Mouse (Mus musculus) B cell, adult 62 days (primary cell): ENCODE results near the gene Olfr1364. TPM values are rescaled to one million over a fixed set of nuclear protein-coding genes. Genes with fewer than 3 reads are reported as not detected.

Experiments
- total RNA-seq: library from RNA; stranded (reverse); gene quantifications from 4 replicates; pipeline ENCODE4 v1.2.4, GENCODE M21; 2023

Gene Olfr1364
- total RNA-seq: not detected in 4 replicates

DNA sequence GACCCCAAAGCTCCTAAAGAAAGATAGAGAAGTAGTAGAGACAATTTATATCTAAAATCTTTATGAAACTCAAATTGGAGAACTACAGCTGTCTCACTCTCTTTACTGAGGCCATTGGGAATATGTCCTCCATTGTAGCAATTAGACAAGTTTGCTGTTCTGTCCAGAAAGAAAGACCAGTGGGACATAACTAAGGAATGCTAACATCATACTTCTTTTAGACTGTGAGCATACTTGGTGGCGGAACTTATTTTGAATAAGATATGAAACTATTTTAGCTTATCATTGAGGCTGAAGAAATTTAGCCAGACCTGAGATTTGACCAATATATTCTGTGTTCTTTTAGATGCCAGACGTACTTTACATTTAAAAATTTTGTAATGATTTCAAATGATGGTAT, at the start of gene Olfr1364:
TSS of gene Olfr1364 (minus strand) at position 101 of the 400 bp plus-strand sequence.

DNA sequence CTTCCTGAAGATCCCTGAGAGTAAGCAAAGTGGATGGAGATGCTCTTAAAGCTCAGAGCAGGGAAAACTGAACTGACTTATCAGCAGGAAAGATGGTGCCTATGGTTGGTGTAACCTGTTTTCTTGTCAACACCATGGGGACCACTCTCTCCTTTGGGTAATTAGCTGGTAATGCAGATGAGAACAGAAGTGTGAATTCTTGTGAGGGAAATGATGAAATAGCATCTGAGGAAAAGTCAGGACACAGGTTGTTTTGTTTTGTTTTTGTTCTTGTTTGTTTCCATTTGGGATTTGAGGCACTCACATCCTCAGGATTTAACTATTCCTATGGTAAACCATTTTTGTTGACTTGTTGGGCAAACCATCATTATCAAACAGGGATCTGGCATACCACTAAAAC, 32.4 kb upstream of the Olfr1364 start, which contains the start of gene Olfr1362:
TSS of gene Olfr1362 (minus strand) at position 101 of the 400 bp plus-strand sequence.

DNA sequence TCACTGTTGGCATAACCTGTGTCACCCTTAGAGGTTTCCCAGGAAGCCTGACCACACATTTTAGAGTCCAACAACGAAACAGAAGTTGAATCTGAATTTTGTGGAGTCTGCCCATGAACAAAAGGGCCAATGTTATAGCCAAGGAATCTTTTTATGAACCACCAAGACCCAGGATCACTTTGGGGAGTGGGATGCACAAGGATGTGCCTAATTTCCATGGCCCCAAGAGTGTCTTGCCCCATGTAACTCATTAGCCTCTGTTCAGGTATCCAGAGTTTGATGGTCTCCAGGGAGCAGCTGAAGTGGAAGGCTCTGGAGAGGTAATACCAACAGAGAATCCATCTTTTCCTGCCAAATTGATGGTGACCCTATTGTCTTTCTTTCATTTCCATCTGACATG, 21.8 kb downstream of the Olfr1364 start, which contains the start of gene Olfr1535:
TSS of gene Olfr1535 (minus strand) at position 101 of the 400 bp plus-strand sequence.

DNA sequence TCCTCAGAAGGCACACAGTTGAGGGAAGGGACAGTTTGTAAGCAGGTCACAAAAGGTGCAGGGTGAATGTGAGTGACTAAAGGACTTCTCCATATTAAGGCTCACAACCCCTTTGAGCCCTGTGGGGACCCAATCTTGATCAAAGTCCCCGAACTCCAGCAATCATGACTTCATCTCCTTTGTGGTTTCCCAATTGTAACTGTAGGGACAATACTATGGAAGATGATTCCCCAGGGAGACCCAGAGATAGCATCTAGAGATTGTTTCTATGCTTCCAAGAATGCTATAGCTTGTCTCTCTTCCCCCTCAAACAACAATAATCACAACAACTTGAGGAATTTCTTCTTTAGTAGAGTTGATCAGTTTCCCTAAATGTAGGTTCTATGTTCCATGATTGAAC, 38.9 kb downstream of the Olfr1364 start, which contains the start of gene Olfr1366:
TSS of gene Olfr1366 (minus strand) at position 101 of the 400 bp plus-strand sequence.

DNA sequence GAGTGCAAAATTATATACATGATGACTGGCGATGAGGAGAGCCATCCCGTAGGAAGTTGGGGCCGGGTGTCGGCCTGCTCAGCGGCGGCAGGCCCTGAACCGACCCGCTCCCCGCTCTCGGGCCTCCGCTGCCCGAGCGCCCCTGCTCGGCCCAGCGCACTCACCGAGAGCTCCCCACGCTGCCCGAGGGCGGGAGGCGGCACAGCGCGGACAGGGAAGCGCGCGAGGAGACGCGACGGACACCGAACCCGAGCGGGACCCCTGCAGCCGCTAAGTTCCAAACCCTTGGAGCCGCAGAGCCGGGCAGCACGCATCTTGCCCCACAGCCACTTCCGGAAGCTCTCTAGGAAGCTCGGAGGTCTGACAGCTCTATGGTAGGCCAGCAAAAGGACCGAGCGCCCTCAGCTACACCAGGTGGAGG, 50.8 kb downstream of the Olfr1364 start, which contains the start of gene Zkscan8:
TSS of gene Zkscan8 (minus strand) at position 340 of the 421 bp plus-strand sequence.

Other genes starting within 250 kb of the Olfr1364 start
- not detected in 4 replicates for gene Olfr1367, start 234.8 kb downstream of the Olfr1364 start, total RNA-seq
- 0.75 to 1.9 TPM (median 1.4 TPM) in 4 replicates for gene Zscan12, start 218.9 kb downstream of the Olfr1364 start, total RNA-seq
- 49.3 to 57.9 TPM (median 53.2 TPM) in 4 replicates for gene Zkscan3, start 179.0 kb downstream of the Olfr1364 start, total RNA-seq
- 0.36 to 0.76 TPM (median 0.46 TPM) in 3 of 4 replicates, not detected in the other for gene Pgbd1, start 140.7 kb downstream of the Olfr1364 start, total RNA-seq
- gene Zscan26, start 128.0 kb downstream of the Olfr1364 start, total RNA-seq: 36.6 to 38.1 TPM (median 37.6 TPM) in 4 replicates
- not detected in 4 replicates for gene Nkapl, start 113.2 kb downstream of the Olfr1364 start, total RNA-seq
- gene Zkscan4, start 102.9 kb downstream of the Olfr1364 start, total RNA-seq: not detected in 4 replicates
- gene Gm10065, start 102.3 kb downstream of the Olfr1364 start, total RNA-seq: not detected in 4 replicates
- gene AK157302, start 86.5 kb downstream of the Olfr1364 start, total RNA-seq: 6.7 to 8.4 TPM (median 7.2 TPM) in 4 replicates
- gene Gm11273, start 80.3 kb downstream of the Olfr1364 start, total RNA-seq: 10.4 to 24.0 TPM (median 18.4 TPM) in 4 replicates
- 7.7 to 11.4 TPM (median 10.3 TPM) in 4 replicates for gene Zkscan8, start 50.6 kb downstream of the Olfr1364 start, total RNA-seq
- not detected in 4 replicates for gene Olfr1366, start 39.0 kb downstream of the Olfr1364 start, total RNA-seq
- not detected in 4 replicates for gene Olfr1535, start 21.9 kb downstream of the Olfr1364 start, total RNA-seq
- not detected in 4 replicates for gene Olfr1362, start 32.3 kb upstream of the Olfr1364 start, total RNA-seq
- gene Olfr11, start 60.8 kb upstream of the Olfr1364 start, total RNA-seq: not detected in 4 replicates
- gene Olfr1361, start 81.6 kb upstream of the Olfr1364 start, total RNA-seq: not detected in 4 replicates
- gene Olfr1360, start 95.6 kb upstream of the Olfr1364 start, total RNA-seq: not detected in 4 replicates
- gene Olfr1359, start 116.4 kb upstream of the Olfr1364 start, total RNA-seq: not detected in 4 replicates
- gene Hist1h2bl, start 134.4 kb upstream of the Olfr1364 start, total RNA-seq: 60.5 to 95.6 TPM (median 91.5 TPM) in 4 replicates
- gene Hist1h2ai, start 134.7 kb upstream of the Olfr1364 start, total RNA-seq: 86.2 to 128 TPM (median 105 TPM) in 4 replicates
- 124 to 146 TPM (median 132 TPM) in 4 replicates for gene Hist1h3h, start 135.9 kb upstream of the Olfr1364 start, total RNA-seq
- gene Hist1h2bm, start 140.3 kb upstream of the Olfr1364 start, total RNA-seq: 7.8 to 14.0 TPM (median 11.2 TPM) in 4 replicates
- 13.5 to 16.8 TPM (median 15.9 TPM) in 4 replicates for gene Hist1h4j, start 153.3 kb upstream of the Olfr1364 start, total RNA-seq
- 235 to 385 TPM (median 353 TPM) in 4 replicates for gene Hist1h4k, start 168.7 kb upstream of the Olfr1364 start, total RNA-seq
- 33.5 to 52.3 TPM (median 43.6 TPM) in 4 replicates for gene Hist1h2ak, start 172.1 kb upstream of the Olfr1364 start, total RNA-seq
- 76.0 to 118 TPM (median 87.0 TPM) in 4 replicates for gene Hist1h2bn, start 172.4 kb upstream of the Olfr1364 start, total RNA-seq
- 55.1 to 70.5 TPM (median 62.8 TPM) in 4 replicates for gene Hist1h1b, start 198.9 kb upstream of the Olfr1364 start, total RNA-seq
- 183 to 227 TPM (median 189 TPM) in 4 replicates for gene Hist1h3i, start 201.6 kb upstream of the Olfr1364 start, total RNA-seq
- 30.2 to 44.7 TPM (median 33.5 TPM) in 4 replicates for gene Hist1h2an, start 205.5 kb upstream of the Olfr1364 start, total RNA-seq
- gene Hist1h2bp, start 205.7 kb upstream of the Olfr1364 start, total RNA-seq: 32.1 to 51.1 TPM (median 41.4 TPM) in 4 replicates
- gene Hist1h2bq, start 228.4 kb upstream of the Olfr1364 start, total RNA-seq: 160 to 195 TPM (median 178 TPM) in 4 replicates
- gene Hist1h2ao, start 228.7 kb upstream of the Olfr1364 start, total RNA-seq: 204 to 263 TPM (median 252 TPM) in 4 replicates
- 296 to 419 TPM (median 357 TPM) in 4 replicates for gene Hist1h4m, start 230.0 kb upstream of the Olfr1364 start, total RNA-seq